Mouse (Mus musculus) kidney, adult 2 months (tissue): Measurements from ENCODE around the gene U90926.

Experiments used
- CTCF ChIP-seq: fragments of 200-500 bp; conservative IDR thresholded peaks from 2 replicates; pipeline ENCODE4 v1.5.1; 2011; ENCODE audit warnings: low read depth, mild to moderate bottlenecking, control low read depth, low read length, moderate library complexity, mixed read lengths; ENCODE audit not compliant: insufficient read depth, insufficient read length
- POLR2A ChIP-seq: fragments of 200-500 bp; IDR thresholded peaks from one replicate; pipeline ENCODE4 v1.6.1; 2011; ENCODE audit warnings: low read depth, low read length, control low read depth

DNA sequence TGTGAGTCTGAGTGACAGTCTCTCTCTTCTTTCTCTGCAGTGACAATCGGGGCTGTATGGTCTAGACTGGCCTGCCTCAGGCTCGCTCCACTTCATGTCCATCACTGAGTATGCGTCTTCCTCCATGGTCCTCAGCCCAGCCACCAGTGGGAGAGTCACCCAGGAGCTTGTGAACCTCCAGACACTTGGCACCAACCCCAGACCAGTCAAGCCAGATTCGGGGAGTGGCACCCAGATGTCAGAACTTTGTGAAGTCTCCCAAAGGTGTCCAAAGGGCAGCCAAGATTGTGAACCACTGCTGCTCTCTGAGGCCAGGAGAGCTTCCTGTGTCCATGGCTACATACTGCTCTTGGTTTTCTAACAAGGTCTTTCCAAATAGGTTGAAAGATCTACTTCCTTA lies 3.0 kb downstream of the U90926 start:
- no peak for TF ChIP-seq POLR2A
- TF ChIP-seq CTCF = no peak
